Mouse (Mus musculus) urinary bladder, postnatal 14 days (tissue): ENCODE measurements around the gene Tnfsfm13.
"Not testable (repeated sequence)": the region's sequence is repeated elsewhere in the genome, so short reads cannot be mapped to it uniquely, and the experiment has no call there.

Source experiments
- DNase-seq: peaks from one replicate; pipeline ENCODE4 v3.0.0; 2021; ENCODE audit warnings: low spot score

Tnfsfm13 gene

DNA sequence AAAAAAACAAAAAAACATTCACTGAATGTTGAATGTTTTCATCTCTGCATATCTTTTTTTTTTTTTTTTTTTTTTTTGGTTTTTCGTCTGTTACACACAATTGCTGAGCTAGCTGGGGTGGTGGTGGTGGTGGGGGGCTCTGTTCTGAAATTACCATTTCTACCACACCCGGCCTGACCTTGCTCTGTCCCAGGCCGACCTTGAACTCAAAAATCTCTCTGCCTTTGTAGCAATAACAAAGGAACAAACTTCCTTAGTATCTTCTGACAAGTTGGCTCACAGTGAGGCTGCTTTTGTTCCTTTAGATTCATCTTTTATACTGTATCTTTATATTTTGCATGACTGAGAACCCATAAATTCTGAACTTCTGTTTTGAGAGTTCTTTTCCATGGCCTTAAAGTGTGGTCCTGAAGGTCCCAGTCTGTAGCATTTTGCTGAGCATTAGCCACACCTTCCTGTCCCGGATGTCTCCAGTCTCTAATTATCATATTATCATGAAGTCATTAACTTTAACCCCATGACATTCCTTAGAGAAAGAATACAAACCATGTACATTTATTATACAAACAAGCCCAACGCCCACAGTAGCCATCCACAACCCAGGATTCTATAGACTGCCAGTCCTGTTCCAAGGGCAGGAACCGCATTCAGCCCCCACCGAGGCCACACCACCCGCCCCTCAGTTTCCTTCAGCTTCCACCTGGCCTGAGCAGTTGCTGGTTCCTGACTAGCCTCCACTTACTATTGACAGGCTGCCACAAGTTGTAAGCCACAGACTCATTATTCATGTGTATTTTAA is 8.1 kb upstream of the Tnfsfm13 start:
- no peak for DNase-seq

DNA sequence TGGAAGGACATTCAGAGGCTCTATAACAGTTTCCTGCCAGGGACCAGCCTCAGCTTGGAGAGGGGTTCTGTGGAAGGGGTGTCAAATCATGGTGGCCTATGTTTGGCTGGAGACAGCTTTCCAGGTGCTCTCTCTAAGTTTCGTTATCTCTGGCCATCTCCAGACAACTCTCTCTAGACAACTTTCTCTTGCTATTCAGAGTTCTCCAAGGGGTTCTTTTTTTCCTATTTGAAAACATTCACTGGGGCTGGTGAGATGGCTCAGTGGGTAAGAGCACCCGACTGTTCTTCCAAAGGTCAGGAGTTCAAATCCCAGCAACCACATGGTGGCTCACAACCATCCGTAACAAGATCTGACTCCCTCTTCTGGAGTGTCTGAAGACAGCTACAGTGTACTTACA is 7.5 kb upstream of the Tnfsfm13 start:
- DNase-seq, result not testable (repeated sequence)

DNA sequence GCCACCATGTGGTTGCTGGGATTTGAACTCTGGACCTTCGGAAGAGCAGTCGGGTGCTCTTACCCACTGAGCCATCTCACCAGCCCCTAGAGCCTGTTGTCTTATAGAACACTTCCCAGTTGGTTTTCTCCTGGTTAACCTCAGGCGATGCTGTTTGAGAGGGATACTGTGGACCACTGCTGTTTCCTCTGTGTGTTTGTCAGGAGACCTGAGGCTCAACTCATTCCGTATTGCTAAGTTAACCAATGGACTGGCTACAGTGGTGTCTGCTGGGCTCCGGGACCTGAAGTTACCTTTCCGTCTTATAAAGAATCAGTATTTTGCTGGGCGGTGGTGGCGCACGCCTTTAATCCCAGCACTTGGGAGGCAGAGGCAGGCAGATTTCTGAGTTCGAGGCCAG is 7.0 kb upstream of the Tnfsfm13 start:
- DNase-seq, result not testable (repeated sequence)

DNA sequence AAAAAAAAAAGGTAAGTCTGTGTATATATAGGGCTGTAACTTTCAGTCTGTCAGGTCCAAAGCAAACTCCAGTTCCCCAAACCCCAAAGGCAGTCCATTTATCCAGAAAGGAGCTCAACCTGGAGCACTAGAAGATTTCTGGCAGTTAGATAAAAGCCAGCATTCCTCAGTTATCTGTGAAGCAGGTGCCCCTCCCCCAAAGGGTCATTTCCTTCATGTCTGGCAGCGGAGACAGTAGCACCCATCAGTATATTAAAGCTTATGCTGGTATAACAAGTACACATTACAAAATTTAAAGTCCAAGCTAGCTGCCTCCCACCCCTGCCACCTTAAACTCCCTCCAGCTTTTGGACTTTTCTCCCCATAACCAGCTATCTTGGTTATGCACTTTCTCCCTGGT is 3.7 kb upstream of the Tnfsfm13 start:
- DNase-seq, result no peak

DNA sequence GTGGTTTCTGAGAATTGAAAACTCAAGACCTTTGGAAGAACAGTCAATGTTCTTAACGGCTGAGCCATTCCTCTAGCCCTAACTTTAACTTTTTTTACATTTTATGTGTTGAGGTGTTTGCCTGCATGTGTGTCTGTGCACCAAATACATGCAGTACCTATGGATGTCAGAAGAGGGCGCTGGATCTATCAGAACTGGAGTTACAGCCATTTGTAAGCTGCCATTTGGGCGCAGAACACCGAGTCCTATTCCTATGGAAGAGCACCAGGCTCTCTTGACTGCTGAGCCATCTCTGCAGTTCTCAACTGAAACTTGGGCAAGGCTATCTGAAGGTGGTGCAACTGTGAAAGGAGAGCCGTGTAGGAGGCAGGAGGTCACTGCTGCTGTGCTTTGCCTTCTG is 2.7 kb upstream of the Tnfsfm13 start:
- no peak for DNase-seq

DNA sequence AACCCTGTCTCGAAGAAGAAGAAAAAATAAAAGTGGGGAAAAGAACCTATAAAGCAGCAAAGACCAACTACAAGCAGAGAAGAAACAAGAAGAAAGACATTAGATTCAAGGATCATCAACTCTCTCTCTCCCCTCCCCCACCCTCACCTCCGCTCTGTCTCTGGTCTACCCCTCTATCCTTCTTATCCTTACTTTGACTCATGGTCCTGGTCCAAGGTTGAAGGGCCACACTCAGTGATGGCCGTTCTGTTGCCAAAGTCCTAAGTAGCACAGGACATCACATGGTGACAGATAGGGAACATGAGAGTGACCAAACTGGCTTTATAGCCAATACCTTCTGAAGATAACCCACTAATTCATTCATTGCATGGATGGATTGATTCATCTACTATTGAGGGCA is 1.5 kb upstream of the Tnfsfm13 start:
- DNase-seq, result no peak

DNA sequence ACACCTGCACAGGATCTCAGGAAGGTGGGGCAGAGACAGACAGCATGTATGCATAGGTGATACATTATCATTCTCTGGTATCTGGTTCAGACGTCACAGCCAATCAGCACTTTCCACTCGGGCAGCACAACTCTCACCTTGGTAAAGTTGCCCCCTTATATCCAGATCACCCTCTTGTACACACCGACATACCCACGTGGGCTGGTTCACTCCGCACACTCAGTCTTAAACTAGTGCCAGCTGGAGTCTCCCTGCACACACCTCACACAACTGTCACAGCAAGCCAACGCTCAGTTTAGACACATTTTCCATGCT is 895 bp downstream of the Tnfsfm13 start:
- no peak for DNase-seq

DNA sequence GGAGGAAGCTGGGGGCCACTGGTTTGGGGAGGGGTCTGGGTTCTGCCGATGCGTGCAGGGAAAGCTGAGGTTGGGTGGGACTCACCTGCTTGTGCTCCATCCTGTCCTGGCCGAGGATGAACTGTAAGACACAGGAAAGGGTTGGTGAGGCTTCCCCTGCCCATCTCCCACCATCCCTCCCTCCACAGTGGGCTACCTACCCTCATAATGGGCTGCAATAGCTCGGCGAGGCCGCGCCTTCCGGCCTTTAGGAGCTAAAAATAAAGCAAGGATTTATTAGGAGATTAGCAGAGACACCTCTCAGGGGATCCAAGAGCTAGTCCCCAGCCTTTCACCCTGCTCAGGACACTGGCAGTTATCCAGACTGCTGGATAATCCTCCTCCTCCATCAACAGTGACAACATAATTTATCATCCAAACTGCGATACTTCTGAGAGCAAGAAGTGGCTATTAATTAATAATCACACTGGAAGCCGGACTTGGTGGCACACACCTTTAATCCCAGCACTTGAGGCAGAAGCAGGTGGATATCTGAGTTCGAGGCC is 2.4 kb downstream of the Tnfsfm13 start:
- DNase-seq, result no peak

DNA sequence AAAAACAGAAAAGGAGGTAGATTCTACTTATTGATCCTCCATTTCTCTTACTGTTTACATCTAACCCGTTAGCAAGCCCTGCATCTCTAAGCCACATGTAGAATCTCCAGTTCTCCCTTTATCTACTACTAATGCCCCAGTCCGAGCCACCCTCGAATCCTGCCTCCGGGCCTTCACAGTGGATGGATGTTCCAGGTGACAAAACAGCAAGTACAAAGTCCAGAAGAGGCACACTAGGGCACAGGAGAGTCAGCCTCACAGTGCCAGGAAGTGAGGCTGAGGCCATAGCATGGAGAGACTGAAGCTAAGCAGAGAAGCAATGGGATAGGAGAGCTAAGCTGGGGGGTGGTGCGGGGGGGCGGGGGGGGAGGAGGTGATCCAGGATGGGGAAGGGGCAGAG is 3.0 kb downstream of the Tnfsfm13 start:
- no peak for DNase-seq

DNA sequence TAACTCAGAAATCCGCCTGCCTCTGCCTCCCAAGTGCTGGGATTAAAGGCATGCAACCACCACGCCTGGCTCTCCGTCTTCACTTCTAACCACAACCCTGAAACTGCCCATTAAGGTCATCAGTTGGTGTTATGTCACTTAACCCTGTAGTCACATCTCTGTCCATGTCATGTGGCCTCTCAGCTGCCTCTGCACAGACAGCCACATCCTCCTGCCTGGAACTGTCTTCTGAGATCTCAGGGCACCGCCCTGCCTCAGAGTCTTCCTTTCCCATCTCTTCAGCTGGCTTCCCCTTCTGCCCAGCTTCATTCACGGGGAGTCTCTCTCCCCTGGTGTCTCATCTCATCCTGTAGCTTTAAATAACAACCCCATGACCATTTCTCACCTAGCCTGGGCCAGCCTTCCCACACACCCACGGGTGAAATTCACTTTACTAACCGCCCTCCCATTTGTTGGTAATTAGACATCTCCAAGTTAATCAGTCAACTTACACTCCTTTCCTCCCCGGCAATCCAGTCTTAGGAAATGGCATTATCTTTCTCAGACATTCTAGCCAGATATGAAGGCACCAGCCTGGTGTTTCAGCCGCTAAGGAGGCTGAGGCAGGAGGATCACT is 3.6 kb downstream of the Tnfsfm13 start:
- DNase-seq, result no peak

DNA sequence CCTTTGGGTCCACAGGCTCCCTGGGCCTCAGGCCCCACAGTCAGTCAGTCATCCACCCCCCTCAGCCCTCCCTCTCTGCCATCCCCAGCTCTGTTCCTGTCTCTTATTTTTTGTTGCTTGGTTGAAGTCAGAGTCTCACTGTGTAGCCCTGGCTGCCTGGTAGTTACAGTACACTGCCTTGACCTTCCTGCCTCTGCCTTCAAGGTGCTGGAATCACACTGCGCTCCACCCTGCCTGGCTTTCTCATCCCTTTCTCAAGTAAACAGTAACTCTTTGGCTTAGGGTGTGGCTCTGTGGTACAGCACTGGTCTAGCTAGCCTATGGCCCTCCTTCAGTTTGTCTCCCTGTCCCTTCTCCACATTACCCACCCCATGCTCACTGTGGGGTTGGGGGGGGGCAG is 6.0 kb downstream of the Tnfsfm13 start:
- no peak for DNase-seq

DNA sequence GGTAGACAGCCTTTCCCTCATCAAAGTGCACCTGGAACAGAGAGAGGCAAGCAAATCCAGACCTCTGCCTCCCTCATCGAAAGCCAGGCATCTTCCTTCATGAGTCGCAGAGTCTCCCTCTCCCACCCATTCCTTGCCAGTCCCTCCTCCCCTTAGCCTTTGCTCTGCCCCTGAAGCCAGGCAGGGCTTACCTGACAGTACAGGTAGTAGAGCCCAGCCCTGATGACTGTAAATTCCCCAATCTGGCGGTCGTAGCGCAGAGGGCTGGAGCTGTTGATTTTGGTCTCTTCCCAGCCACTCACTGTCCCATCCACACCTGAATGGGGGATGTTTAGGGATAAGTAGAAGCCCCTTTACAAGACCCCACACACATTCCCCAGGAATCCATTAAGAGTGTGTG is 8.8 kb downstream of the Tnfsfm13 start:
- DNase-seq, result no peak

DNA sequence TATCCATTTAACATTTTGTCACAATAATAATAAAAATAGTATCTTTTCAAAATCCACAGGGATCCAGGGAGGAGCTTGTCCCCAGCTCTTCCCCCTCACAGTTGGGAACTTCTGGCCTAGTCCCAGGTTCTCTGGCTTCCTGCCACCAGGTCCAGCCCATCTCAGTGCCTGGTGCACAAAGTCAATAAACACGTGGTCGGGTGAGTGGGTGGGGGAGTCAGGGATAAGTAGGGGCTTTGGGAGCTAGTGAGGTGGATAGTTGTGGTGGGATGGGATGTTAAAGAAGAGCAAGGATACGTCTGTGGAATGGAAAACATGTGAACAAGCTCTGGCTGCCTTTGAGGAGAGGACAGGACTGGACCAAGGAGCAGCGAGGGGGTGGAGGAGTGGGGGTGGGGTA is 9.5 kb downstream of the Tnfsfm13 start:
- peak; percentile 88 for DNase-seq

DNA sequence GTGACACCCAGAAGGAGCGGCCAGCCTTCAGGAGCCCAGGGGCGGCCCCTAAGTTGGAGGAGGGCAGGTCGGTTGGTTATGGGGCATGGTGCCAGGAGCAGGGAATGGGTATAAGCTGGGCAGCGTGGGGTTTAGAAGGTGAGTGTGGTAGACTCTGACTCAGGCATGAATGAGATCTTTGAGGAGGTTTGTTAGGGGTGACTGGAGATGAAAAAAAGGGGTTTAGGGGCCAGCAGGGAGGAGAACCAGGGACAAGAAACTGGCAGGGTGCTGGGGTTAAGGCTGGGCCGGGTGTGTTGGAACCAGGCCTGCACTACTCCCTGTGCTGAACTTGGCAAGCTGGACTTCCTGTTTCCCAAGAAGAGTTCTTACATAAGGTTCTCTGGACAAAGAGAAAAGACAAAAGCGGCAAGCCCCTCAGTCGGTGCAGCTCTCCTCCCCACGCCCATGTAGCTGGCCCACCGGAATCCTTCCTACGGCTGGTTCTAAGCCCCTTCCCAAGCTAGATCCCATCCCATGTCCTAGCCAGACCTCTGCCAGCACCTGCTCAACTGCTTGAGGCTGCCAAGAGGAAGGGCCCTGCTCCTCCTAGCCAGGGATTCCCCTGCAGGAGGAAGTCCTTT is 10.3 kb downstream of the Tnfsfm13 start, which contains the start of gene Tnfsf13:
Tnfsf13 (minus strand) TSS at position 259 of the 623 bp plus-strand sequence.
- DNase-seq, result peak; percentile 77

DNA sequence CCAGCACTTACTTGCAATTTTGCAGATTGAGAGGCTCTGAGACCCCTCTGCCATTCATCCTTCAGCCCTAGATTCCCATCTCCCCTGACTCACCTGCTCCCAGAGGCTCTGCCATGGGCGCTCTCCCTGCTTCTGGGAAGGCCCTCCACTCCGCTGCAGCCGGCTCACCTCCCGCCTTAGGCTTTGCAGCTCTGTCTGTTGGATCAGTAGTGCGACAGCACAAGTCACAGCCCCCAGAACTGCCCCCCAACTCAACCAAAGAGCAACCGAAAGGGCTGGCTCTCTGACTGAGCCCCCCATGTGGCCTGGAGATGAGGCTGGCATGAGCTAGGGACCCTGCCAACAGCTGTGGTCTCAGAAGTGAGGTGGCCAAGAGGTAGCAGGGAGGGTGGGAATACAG is 11.0 kb downstream of the Tnfsfm13 start:
- DNase-seq, result no peak

DNA sequence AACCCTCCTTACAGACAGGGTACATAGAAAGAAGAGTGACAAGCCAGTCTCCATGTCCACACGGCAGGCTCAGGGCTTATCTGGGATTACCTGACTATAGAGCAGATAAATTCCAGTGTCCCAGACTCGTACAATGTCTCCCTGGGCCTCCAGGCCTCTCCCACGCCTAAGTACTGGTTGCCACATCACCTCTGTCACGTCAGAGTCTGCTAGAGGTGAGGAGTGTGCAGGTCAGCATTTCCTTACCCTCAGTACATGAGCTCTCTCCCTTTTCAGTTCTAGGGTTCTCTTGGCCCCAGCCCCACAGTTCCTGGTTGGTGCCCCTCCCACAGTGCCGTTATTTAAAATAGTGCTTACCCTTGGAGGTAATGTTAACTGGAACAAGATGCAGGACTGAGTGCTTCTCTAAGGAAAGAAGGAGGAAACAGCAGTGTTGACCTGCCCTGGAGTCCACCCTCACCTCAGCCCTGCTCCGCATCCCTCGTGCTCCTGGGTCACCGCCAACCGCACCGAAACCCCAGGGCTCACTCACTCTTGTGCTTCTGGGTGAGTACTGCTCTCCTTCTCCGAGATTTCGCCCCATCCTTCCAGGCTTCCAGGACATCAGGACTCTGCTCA is 11.7 kb downstream of the Tnfsfm13 start:
- DNase-seq, result no peak

DNA sequence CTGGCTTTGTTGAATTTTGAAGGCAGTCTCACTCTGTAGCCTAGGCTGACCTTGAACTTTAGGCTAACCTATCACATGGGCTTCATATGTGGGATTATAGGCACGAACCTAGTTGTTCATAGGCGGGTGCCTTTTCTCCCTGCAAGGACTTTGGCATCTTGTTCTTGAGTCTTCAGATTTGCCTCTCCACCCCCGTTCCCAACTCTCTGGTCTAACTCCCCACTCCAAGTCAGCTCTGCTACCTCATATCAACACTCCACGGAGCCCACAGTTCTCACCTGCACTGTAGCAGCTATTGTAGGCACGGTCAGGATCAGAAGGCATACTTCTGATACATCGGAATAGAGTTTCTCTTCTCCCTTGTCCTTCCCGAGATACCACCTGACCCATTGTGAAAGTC is 12.3 kb downstream of the Tnfsfm13 start:
- no peak for DNase-seq

DNA sequence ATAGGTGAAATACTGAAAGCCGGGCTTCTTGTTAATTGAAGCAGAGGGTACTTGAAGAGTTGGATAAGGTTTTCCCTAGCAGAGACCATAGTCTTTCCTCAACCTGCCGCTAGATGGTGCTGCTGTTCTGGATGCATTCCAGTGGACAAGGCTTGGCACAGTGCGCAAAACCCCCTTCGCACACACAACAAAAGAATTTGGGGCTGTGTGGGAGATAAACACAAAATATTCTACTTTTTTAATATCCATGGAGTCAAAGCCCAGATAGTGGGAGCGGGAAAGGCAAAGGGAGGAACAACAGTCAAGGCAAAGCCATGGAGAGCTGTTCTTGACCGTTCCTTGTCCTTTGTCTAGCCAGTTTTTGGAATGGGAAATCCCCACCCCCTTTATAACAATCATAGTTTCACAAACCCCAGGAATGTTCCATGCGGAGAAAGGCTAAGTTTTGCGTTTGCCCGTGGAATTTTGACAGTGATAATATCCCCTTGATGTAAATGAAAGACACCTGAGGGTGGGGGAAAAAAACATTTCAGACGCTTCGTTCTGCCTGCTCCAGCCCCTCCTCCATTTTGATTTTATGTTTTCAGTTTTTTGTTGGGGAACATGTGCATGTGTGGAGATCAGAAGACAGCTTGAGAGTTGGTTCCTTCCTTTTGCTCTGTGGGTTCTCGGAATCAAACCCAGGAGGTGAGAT is 12.9 kb downstream of the Tnfsfm13 start:
- DNase-seq, result peak; percentile 91

DNA sequence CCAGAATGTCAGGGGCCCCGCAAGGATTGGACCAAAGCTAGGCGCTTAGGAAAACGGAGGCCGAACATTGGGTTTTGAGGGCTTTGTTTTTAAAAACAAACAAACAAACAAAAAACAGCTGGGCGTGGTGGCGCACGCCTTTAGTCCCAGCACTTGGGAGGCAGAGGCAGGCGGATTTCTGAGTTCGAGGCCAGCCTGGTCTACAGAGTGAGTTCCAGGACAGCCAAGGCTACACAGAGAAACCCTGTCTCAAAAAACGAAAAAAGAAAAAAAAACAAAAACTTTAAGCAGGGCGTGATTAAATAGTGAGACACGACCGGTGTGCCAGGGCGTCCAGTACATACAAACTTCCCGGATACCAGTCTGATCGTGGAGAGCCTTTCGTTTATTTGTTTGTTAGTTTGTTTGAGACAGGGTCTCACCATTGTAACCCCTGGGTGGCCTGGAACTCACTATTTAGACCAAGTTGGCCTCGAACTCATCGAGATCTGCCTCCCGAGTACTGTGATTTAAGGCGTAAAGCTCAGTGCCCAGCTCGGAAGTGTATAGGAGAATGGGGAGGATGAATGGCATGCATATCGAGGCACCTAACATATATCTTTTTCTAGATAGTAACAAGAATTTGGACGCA is 13.6 kb downstream of the Tnfsfm13 start:
- no peak for DNase-seq

DNA sequence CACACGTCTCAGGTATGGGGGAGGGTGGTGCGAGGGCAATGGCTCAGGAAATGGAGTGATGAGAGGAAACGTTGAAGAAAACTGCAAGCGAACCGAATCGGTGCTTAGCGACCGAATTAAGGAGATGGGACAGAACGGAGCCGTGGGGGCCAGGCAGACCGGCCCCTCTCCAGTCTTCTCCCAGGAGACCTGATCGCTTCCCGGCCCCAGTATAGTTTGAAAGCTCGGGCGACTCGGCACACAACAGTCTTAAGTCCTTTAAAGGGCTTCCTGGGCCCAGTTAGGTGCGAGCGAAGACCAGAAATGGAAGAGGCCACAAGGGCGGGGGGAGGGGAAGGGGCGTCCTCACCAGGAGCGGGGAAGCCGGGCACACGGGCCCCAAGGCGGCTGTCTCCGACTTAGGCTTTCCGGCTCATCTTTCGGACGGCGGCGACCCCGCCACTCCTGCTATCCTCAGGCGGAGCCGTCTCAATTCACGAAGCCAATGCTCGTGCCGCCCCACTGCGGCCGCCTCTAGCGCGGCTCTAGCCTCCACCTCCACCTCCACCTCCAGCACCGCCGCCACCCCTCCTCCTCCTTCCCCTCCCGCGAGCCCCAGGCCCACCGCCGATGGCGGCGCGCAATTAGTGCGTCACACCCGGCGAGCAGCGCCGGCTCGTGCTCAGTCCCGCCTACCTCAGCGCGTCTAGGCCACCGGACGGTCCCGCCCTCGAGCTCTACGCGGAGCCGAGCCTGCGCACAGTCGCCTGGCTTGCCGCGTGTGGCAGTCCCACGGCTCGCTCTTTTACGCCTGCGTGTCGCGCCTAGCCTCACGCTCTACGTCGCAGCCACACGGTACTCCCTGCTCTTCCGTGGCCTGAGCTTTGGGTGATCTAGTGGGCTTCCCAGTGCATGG is 14.3 kb downstream of the Tnfsfm13 start, which contains the start of gene Senp3:
Senp3 (minus strand) TSS at position 771 of the 895 bp plus-strand sequence.
- peak; percentile 96 for DNase-seq
